Mouse (Mus musculus) layer of hippocampus, adult 11-12 months (tissue): ENCODE measurements around the gene Bean1.

Experiments
- DNase-seq: peaks from one replicate; pipeline ENCODE4 v3.0.0; 2022; ENCODE audit warnings: low spot score

Gene Bean1

DNA sequence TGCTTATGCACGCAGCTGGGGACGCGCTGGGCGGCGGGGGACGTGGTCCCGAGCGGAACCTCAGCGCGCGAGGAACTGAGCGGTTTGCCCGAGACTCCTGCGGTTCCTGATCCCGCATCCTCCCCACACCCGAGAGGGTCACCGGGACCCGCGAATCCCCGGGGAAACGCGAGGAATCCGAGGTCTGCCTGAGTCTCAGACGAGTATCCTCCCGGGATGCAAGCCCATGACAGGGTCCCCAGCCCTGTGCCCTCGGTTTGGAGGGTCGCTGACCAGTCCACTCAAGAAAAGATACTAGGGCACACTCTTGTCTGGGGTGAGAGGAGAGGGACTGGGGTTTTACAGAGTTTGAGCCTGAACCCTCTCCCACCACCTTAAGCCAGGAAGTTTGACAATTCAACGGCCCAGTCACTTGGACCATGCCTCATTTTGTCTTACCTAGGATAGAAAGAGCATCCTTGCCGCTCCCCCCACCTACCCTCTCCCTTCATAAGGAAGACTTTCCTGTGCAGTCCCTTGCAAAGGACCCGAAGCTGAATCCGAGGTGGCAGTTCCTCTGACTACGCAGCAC, 893 bp downstream of the Bean1 start:
- DNase-seq, result no peak

DNA sequence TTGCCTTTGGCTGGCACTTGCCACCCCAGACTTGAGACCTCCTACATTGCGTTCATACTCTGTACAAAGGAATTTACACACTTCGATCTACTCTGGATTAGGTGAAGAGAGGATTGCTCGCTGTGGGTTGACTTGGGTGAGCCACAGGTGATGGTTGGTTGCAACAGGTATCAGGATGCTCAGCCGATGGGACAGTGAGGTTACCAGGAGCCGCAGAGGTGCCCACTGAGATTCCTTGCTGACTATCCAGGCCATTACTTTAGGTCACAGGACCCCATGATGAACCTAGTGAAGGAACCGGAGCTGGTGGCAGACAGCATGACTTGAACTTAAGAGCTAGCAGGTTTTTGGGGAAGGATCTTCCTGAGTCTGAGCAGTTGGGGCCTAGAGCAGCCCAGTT, 2.2 kb downstream of the Bean1 start:
- no peak for DNase-seq

DNA sequence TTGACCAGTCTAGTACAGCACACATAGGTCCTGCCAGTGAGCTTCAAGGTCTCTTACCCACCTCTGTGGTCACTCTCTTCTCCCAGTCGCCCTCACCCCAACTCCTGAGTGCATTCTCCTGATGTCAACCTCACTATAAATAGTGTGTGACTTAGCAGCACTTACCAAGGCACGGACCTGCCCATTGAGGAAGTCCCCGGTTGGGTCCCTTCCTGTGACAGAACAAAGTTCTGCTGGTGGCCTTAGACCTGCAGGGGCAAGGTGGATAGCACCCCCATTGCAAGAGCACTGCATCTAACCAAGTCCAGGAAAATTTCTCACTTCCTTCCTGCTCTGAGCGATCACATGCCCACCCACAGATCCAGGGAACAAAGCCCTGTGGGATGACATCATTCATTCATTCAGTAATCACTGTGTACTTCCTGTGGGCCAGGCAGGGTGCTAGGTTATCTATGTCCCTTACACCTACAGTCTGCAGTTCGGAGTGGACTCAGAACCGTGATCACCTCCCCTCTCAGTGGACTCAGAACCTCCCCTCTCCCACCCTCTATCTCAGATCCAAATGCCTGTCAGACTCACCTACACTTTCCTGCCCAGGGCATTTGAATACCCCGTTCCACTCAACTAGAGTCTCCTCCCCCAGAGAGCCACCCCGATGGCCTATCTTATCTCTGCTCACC, 5.7 kb downstream of the Bean1 start:
- no peak for DNase-seq

DNA sequence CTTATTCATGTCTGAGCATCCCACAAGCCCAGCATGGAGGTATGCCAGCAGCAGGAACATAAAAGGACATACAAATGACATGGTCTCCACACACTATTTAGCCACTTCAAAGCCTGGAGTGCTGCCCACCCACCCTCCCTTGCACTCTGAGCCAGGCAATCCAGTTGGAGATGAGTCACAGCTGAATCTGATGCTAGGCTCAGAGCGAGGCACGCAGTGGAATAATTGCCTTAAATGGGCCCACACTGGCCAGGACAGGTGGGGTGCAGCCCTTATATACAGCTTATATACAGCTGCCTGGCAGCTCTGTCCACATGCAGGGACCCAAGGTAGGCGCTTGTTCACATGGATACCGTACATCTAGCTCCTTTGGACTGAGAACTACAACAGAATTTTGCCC, 6.8 kb downstream of the Bean1 start:
- no peak for DNase-seq

DNA sequence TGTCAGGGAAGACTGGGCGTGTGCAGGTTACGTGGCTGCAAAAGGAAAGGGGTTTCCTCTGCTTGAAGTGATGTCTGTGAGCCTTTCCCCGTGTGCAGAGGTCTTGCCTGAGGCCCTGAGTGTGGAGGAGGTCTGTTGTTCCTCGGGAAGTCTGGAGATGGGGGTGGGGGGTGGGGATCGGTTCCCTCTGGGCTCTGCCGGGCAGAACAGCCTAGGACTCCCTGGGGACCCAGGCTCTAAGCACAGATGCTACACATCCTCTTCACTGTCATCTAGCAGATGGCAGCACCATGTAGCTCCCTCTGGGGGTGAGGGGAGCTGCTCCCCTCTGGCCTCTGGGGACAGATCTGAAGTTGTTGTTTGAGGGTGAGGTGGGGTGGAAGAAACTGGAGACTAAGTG, 14.7 kb downstream of the Bean1 start:
- DNase-seq, result no peak

DNA sequence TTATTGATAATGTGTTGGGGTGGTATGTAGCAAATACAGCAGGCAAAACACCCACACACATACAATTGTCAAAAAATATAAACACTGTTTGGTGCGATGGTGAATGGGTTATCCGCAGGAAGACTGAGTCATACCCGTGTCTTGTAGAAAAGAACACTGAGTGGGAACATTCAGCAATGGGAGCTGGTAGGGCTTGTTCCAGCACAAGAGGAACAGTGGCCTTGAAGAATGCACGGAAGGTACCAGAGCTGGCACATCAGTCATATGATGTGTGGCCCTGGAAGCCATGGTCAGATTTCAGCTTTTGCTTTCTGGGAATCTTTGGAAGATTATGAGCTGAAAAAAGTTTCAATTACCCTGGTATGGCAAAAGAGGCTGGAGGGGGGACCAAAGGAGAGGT, 16.6 kb downstream of the Bean1 start:
- DNase-seq, result no peak

DNA sequence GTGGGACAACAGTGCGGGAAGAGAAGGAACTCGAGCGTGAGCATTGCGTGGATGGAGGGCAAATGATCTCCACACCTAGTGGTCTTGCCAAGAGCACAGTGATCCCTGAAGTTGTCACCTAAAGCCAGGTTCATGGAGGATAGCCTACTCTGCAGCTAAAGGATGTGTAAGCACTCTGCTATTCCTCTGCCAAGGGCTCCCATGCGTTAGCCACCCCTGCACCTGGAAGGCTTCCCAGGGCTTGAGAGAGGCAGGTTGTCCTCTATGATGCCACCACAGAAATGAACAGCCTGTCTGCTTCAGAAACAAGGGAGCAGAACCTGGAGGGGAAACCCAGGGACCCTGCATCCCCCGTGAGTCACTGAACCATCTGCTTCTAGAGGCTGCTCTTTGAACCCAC, 17.4 kb downstream of the Bean1 start:
- DNase-seq, result no peak

DNA sequence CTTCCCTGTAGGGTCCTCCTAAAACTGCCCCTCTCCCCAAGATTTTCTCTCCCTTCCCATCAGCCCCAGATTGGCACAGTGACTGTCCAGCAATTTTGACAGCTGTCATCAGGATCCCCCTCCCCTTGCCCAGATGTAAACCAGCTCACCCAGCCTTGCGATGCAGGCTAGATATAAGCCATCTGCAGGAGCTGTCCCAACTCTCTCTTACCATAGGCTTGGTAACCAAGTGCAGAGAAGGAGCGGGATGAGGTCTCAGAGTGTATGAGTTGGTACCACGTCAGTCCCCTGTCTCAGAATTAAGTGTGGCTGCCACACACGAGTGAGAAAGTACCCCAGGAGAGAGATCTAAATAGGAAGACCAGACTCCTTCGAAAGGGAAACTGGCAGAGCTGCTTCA, 18.2 kb downstream of the Bean1 start:
- DNase-seq, result no peak

DNA sequence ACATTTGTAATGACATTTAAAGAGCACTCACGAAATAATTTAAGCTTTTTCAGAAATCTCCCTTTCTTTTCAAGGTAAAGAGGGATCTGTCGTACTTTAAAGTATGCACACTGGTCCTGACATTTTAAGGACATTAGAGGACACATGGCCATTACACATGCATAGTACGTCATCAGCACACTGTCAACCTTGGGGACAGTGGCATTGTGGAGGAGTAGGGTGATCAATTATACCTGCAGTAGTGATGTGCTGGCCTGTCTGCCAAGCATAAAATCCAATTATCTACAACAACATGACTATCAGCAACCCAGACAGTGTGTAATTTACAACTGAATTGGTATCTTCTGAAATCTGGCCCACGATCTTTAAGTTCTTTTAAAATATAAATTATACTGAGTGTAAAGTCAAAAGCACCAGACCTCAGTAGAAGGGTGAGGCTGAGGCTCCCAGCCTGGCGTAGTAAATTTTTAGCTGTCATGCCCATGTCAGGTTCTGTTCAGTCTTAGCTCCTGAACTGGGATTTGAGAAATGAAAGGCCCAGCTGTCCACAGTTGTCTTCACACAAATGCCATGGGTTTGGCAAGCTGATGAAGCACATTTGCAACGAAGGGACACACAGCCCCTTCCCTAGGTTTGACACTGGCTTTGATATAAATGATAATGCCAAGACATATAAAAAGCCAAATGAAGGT, 20.7 kb downstream of the Bean1 start:
- no peak for DNase-seq

DNA sequence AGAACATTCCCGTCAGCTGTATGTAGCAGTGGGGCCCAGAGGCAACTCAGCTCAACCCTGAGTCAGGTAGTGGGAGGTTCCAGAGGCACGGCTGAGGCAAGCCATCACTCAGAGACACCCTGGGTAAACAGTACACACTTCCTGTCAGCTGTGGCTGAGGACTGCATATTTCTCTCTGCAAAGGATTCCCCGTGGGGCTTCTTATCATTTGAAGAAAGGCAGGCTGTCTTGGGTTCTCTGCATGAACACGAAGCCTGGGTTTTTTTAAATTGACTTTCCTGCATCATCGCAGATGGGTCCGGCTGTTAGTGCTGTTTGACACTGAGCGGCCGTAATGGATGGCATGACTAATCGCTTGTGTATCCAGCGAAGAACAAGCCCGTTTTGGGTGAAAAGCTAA, 21.3 kb downstream of the Bean1 start:
- no peak for DNase-seq

DNA sequence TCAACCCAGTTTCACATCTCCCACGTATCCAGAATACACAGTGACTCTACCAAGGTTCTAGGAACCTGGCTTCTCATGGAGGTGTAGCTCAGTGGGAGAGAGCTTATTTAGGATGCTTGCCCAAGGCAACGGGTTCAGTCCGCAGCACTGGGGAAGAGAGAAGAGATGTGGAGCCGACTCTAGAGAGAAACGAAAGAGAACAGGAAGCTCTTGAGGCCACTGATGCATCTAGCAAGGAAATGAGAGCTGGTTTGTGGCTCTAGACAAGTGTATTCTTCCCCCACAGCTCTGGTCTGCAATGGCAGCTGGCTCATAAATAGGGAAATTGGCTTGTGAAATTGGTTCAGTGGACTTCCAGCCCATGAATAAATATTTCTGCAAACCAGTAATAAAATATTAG, 29.6 kb downstream of the Bean1 start:
- DNase-seq, result no peak

DNA sequence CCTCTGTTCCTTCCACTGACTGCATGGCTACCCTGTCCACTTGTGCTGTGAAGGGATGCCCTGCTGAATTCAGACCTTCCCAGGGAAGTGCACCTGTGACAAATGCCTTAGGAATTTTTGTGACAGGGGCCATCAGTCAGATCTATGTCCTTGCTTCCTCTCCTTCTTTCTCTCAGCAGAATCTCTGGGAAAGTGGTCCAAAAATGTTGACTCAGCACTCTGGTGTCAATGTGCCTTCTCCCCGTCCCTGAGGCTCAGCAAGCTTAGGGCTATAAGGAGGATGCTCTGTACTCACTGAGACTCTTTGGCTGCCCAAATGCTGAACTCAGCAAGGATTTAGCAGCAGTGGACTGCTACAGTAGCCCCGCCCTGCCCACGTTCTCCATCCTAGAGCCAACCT, 31.4 kb downstream of the Bean1 start:
- DNase-seq, result no peak

DNA sequence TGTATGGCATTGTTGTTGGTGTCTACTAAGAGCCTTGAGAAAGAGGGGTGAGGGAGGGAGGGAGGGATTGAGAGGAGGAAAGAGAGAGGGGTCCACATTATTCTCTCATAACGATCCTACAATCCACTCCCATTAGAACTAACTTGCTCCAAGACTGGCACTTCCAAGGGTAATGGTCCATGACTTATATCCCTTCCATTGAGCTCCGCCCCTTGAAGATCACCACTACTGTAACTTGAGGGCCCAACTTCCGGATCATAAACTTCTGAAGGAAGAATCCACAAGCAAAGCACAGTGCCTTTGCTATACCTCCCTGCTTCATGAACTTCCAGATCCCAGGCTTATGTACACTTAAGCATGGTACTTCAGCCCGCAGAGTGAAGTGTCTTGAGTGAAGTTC, 32.1 kb downstream of the Bean1 start:
- DNase-seq, result no peak

DNA sequence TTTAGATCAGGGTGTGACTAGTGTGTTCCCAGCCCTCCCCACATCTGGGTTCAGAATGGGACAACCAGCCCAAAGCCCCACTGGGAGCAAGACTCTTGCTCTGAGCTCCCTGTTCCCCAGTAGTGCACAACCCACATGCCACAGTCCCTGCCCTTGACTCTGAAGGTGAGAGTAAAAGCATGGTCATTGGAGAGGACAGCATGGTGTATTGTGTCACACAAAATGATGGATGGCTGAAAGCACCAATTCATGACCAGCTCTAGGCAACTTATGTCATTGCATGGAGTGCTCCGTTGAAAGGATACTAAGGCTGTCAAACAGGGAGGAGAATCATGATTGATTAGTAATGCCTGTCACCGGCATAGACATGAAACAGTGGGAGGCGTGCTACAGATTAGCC, 35.0 kb downstream of the Bean1 start:
- DNase-seq, result no peak

DNA sequence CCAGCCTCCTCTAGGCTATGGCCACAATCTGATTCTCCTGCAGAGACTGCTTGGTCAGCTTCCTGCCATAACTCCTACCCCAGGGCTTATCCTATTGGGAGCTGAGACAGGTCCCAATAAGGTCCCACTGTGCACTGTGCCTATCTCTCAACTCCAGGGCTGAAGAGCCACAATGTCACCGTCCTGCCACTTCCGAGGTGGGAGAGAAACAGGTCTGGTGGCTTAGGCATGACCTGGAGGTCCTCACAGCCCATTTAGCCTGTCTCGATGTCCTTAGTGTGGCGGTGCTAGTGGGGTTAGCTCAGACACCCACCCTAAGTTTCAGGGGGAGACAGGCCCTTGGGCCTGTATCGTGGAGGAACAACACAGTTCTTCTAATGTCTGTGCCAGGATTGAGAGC, 47.4 kb downstream of the Bean1 start:
- no peak for DNase-seq

DNA sequence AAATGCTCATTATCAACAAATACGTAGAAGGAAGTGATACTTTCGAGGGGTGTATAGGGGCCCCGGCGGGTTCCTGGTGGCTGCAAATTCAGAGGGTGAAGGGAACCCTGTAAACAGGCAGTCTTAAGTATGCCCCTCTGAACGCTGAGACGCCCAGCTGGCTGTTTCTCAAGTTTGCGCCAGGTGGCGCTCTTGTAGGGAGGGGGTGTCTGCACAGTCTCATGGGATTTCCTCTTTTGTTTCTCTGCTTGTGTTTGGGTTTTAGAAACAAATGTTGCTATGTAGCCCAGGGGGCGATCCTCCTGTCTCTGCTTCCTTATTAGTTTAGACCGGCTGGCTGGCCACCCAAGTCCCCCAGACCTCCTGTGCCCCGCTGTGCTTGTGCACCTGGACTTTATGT, 48.8 kb downstream of the Bean1 start:
- DNase-seq, result peak; percentile 33

DNA sequence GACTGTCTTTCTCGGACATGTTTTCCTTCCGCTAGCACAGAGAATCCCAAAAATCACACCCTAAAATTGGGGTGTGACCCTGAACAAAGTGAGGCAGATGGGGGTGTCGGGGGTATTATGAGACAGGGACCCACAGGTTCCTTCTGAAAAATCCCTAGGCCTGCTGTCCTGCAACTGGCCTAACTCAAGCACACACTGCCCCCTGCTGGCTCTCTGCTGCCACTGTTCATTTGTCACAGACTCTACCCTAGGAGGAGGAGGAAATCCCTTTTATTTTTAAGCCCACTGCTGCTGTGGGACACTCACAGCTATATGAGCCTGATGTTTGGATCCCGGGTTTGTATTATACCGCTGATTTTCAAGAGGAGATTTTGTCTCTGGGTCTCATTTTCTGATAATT, 49.6 kb downstream of the Bean1 start:
- DNase-seq, result peak; percentile 83

DNA sequence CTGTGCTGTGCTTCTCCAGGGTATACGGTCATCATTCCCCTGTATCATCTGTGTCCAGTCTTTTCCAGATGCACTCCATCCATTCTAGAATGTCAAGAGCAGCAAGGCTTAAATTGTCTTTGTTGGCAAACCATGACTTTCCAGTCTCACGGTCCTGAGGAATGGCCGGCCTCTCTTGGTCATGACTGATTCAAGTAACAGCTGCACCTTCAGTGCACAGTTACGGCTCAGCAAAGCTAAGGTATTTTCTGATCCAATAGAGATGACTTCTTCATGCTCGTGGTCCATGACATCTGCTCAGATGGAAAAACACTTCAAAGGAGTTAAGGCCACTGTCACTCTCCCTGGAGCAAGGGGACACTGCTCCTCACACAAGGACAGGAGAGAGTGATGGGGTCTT, 56.8 kb downstream of the Bean1 start:
- no peak for DNase-seq

DNA sequence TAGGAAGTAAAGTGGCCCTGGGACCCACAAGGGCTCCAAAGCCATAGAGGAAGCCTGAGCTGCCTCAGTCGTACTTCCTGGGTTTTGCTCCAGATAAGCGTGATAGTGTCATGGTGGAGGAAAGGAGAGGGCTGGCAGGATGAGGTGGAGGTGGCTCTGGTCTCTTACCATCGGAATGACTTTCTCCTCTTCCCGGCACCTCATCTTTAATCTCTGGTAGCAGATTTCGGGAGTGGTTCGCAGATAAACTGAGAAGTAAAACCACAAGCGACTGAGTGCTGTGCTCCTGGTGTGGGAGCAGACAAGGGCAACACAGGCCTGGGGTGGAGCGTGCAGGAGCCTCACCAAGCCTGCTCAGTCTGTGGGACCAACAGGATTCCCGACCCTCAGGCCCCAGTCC, 60.1 kb downstream of the Bean1 start:
- DNase-seq, result no peak

DNA sequence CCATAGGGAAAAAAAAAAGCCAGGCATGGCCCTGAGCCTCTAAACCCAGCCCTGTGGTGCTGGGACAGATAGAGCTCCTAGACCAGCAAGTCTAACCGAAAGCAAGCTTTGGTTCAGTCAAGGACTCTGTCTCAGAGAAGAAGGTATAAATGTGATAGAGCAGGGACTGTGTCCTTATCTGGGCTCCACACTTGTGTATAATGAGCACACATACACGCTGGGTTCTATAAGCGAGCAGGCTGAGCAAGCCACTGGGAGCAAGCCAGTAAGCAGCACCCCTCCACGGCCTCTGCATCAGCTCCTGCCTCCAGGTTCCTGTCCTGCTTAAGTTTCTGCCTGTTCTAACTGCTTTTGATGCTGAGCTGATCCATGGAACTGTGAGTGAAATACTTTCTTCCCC, 61.8 kb downstream of the Bean1 start:
- DNase-seq, result no peak

DNA sequence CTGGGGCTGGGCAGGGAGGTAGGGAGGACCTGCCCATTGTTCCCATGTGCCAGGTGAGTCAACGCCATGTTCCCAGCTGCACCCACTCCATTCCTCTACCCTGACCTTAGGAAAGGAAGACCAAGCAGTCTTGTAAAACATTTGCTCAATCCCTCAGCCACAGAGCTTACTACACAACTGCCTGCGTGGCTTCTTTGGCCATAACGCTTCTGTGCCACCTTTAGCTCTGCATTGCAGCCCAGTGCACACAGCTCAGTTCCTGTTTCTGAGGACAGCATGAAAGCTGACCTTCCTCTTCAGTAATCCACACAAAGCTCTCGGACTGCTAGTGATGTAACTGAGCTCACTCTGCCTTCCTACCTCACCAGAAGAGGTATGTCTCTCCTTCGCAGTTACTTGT, 62.7 kb downstream of the Bean1 start:
- no peak for DNase-seq

DNA sequence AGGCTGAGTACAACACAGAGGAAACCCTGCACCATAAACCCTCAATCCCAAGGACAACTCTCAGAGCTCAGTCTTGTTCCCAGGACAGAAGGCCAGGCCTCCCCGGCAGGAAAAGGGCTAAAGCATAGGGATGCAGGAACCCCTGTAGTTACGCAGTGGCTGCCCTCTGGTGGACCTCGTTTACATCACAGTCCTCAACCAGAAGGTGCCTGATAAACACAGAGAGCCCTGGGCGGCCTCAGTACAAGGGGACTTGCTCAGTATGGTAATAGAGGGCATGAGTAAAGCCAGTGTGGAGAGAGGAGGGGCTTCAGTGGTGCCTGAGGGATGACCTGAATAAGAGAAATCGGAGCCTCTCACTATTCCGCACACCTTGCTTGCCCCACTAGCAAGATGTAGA, 64.3 kb downstream of the Bean1 start:
- DNase-seq, result no peak

DNA sequence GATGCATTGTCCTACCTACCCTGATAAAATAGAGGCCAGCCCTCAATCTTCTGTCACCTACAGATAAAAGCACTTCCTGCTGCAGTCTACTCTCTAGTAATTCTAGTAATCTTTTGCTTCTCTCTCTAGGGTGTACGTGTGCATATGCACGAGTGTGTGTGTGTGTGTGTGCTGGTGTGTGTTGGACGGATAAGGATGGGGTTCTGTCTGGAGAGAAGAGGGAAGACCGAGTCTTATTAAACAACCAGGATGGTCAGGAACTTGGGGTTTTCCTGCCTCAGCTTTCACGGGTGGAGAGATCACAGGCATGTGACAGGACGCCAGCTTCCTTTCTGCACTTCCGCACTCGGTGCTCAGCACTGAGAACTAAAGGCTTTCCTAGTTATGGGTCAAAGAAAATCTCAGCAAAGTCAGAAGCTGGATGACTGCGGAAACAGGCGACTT, 69.2 kb downstream of the Bean1 start:
- no peak for DNase-seq
